Mouse (Mus musculus) lung, postnatal 0 days (tissue): ENCODE data around the gene Igfbp1.

Experiments used
- CTCF ChIP-seq: IDR thresholded peaks from 2 replicates; pipeline ENCODE4 v1.5.1; 2016; ENCODE audit warnings: antibody characterized with exemption, mild to moderate bottlenecking
- EP300 ChIP-seq: IDR thresholded peaks from 2 replicates; pipeline ENCODE4 v1.6.1; 2016; ENCODE audit warnings: antibody characterized with exemption, mild to moderate bottlenecking, control low read depth

GRCm38 (mm10) chr11:7195312-7195685 lies 2.3 kb upstream of the Igfbp1 start:
- no peak for TF ChIP-seq CTCF
- TF ChIP-seq EP300, result no peak
